Mouse (Mus musculus) hindbrain, embryonic 10.5 days (tissue): Measurements from ENCODE around the gene Jph4. TPM values are rescaled to one million over a fixed set of nuclear protein-coding genes. Genes with fewer than 3 reads are reported as not detected.

Experiments used
- DNase-seq: peaks from one replicate; pipeline ENCODE4 v3.0.0-alpha.2; 2017; ENCODE audit warnings: low spot score
- H3K27ac ChIP-seq: fragments of 300-500 bp; sonication (generic); 2 replicates; pipeline ENCODE4 v1.5.1; 2016; ENCODE audit warnings: mild to moderate bottlenecking, moderate library complexity
- H3K27me3 ChIP-seq: fragments of 300-500 bp; sonication (generic); 2 replicates; pipeline ENCODE4 v1.6.1; 2016; ENCODE audit warnings: mild to moderate bottlenecking; ENCODE audit not compliant: poor library complexity, insufficient read depth, severe bottlenecking
- H3K36me3 ChIP-seq: fragments of 300-500 bp; sonication (generic); 2 replicates; pipeline ENCODE4 v1.6.1; 2016; ENCODE audit warnings: mild to moderate bottlenecking, moderate library complexity
- H3K4me1 ChIP-seq: fragments of 300-500 bp; sonication (generic); replicated peaks from 2 replicates; pipeline ENCODE4 v1.6.1; 2016; ENCODE audit warnings: mild to moderate bottlenecking
- H3K4me3 ChIP-seq: fragments of 300-500 bp; sonication (generic); 2 replicates; pipeline ENCODE4 v1.5.1; 2016; ENCODE audit warnings: mild to moderate bottlenecking, moderate library complexity
- H3K9me3 ChIP-seq: fragments of 300-500 bp; sonication (generic); 2 replicates; pipeline ENCODE4 v1.6.1; 2016; ENCODE audit warnings: mild to moderate bottlenecking, moderate library complexity
- WGBS: fragments of 180-500 bp; shearing (Covaris S2); methylation state at CpG from one replicate; pipeline ENCODE4 v1.1.7; 2016; 5-methylcytosine and 5-hydroxymethylcytosine counted together
- polyA plus RNA-seq: library from polyadenylated mRNA; unstranded; fragments of >200 nt; fragmentation: Nextera tagmentation; extraction: Ambion mirVana; gene quantifications from 2 replicates; pipeline ENCODE4 v1.2.1, GENCODE M21; 2016

Jph4 gene
- polyA plus RNA-seq, 1 experiment from 2014 or later, result 1.7 TPM

DNA sequence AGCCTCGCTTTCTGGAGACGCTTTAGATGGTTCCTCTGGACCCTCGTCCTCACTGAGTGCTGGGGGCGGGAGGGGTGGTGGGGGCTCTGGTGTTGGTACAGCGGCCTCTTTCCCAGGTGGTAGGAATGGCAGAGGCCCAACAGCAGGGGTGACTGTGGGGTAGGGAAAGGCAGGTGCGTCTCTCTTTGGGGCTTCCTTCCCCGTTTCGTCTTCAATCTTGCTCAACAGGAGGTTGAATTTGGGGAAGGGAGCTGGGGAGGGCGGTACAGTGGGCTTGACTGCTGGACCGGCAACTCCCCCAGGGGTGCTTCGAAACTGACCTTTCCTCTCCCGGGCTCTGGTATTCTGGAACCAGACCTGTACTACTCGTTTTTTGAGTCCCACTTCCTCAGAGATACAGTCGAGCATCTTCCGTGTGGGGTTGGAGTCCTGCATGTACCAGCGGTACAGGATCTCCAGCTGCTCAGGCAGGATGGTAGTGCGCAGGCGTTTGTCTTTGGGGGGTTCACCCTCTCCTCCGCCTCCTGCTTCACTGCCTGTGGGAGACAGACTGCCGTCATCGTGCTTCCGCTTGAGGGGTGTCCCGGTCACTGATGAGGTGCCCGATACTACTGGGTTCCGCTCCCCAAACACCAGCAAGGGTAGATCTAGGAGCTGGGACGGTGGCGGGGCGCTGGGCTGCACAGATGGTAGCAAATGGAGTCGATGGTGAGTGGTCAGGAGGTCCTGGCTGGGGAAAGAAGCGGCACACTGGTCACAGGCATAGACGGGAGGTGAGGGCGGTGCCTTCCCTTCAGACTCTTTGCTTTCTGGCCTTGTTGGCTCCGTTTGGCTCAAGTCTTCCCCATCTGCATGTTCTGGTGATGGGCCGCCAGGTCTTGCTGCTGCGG is 52.0 kb downstream of the Jph4 start:
- DNase-seq, result no peak
- Histone ChIP-seq H3K27ac (no peak overlapping the region), H3K4me3 (no peak overlapping the region), H3K9me3 (no peaks in the 10 kb centered on the region), H3K27me3 (peaks cover 26% of the 10 kb centered on the region), H3K36me3 (peaks cover 67% of the 10 kb centered on the region), H3K4me1 (peaks cover 37% of the 10 kb centered on the region)
- 75% methylated on average over 35 of the region's 35 CpGs for WGBS

DNA sequence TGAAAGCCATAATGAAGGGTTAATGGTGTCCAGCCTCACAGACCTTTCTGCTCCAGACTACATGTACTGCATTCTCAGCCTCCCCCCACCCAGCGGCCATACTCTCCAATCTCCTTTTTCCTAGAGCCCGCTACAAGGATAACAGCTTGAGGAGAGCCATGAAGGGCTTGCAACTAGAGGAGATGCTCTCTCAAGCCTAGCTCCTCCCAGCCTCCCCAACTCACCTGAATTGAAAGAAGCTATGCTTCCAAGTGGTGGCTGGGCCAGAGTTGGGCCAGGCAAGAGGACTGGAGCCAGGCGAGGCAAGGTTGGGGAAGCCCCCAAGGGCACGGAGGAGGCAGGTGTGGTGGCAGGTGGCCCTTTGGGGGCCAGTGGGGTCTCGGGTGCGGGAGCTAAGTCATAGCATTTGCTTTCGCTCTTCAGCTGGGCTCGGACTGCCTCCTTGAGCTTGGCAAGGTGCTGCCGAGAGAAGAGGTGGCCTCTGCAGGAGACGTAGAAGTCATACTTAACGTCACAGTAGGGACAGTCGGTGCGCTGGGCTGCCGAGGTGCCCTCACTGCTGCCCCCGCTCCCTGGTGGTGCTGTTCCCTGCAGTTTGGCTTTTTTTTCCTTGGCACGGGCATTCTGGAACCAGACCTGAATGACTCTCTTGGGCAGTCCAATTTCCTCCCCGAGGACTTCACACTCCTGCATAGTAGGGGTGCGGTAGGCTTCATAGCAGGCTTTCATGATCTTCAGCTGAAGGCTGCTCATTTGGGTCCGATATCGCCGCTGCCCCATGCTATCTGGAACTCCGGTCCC is 53.0 kb downstream of the Jph4 start:
- DNase-seq, result no peak
- WGBS, result 88% methylated on average over 22 of the region's 22 CpGs
- H3K36me3 ChIP-seq, result peaks cover 58% of the 10 kb centered on the region

DNA sequence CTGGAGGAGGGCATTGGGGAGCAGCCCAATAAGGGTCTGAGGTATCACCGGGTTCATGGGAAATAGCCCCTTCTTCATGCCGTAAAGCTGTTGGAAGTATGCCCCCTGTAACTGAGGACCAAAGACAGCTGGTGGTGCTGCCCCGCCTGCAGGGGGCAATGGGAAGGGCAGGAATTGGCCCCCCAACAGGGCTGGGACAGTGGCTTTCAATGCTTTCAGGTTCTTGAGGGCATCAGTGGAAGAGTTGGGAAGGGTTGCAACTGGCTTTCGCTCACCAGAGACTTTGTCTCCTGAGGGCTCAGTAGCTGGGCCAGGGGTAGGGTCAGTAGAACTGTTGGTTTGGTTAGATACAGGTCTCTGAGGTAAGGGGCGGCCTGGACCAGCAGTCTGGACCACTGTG is 53.6 kb downstream of the Jph4 start:
- 90% methylated on average over 5 of the region's 5 CpGs for WGBS
- no peak for DNase-seq
- H3K36me3 ChIP-seq, result peaks cover 52% of the 10 kb centered on the region
- peaks cover 38% of the 10 kb centered on the region for H3K4me1 ChIP-seq
- H3K27ac ChIP-seq, result 0 out of 2 replicates have a peak overlapping the region, but pooled peaks have one; percentile 13
- peaks cover 26% of the 10 kb centered on the region for H3K27me3 ChIP-seq
- no peaks in the 10 kb centered on the region for H3K9me3 ChIP-seq
- H3K4me3 ChIP-seq, result no peak overlapping the region

More for the DNA sequence above, 53.0 kb downstream of the Jph4 start:
- H3K27me3 ChIP-seq, result peaks cover 26% of the 10 kb centered on the region
- H3K4me3 ChIP-seq, result no peak overlapping the region
- H3K4me1 ChIP-seq, result peaks cover 38% of the 10 kb centered on the region
- H3K9me3 ChIP-seq, result no peaks in the 10 kb centered on the region
- no peak overlapping the region for H3K27ac ChIP-seq

DNA sequence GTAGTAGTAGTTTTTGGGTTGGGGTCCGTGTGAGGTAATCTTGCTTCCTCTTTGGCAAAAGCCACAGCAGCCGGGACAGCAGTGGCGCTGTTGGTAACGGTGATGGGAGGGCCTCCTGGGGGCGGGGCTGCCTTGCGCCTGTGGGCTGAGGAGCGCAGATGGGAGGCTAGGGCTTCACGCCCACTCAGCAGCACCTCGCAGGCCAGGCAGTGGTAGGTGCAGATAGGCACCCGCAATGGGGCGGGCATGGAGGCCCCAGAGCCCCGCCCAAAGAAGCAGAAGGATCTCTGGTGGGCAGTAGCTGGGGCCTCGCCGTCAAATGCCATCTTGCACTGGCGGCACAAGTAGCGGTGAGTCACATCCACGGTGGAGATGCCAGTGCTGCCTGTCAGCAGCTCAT is 54.1 kb downstream of the Jph4 start:
- peaks cover 38% of the 10 kb centered on the region for H3K4me1 ChIP-seq
- 0 out of 2 replicates have a peak overlapping the region, but pooled peaks have one; percentile 13 for H3K27ac ChIP-seq
- H3K4me3 ChIP-seq, result peak overlapping the region; percentile 6; the same call in 1 of the 2 replicates
- peaks cover 26% of the 10 kb centered on the region for H3K27me3 ChIP-seq
- DNase-seq, result peak; percentile 34
- peaks cover 47% of the 10 kb centered on the region for H3K36me3 ChIP-seq
- H3K9me3 ChIP-seq, result no peaks in the 10 kb centered on the region
- WGBS, result 25% methylated on average over 17 of the region's 17 CpGs

DNA sequence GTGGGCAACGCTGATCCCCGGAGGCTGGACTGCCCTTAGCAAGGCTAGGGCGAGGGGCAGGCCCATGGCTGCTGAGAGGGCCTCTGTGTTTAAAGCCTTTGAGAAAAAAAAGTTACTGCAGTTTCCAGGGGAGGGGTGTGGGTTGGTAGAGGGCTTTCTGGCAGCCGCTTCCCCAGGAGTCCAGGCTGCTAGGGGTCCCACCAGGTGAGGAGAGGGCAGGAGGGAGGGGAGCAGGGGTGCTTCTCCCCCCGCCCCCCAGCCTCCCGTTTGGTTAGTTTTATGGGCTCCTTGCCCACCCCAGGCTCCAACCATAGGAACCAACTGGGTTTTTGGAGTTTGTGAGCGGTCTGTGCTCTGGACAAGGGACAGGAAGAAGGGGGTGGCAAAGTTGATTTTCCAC is 54.9 kb downstream of the Jph4 start:
- WGBS, result 38% methylated on average over 7 of the region's 7 CpGs
- H3K27ac ChIP-seq, result no peak overlapping the region

DNA sequence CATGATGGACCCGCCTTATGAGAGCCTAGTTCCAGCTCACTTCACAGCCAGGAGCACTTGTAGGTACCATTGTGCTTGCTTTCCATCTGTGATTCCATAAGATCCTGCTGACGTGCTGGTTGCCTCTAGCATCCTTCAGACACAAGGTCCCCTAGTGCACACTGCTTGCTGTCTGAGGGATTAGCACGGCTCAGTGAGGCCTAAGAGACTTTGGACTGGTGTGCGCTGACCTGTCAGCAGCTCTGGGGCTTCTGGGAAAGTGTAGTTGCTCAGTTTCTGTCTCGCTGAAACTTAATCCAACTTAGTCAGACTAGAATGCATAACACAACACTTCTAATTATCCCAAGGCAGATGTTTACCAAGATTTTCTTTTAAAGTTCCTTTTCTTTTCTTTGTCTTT is 56.8 kb downstream of the Jph4 start:
- no peak overlapping the region for H3K27ac ChIP-seq
- no peak for DNase-seq

More for the DNA sequence above, 54.9 kb downstream of the Jph4 start:
- Histone ChIP-seq H3K4me3 (no peak overlapping the region), H3K36me3 (peaks cover 39% of the 10 kb centered on the region), H3K4me1 (peaks cover 38% of the 10 kb centered on the region), H3K9me3 (no peaks in the 10 kb centered on the region), H3K27me3 (peaks cover 26% of the 10 kb centered on the region)
- no peak for DNase-seq

DNA sequence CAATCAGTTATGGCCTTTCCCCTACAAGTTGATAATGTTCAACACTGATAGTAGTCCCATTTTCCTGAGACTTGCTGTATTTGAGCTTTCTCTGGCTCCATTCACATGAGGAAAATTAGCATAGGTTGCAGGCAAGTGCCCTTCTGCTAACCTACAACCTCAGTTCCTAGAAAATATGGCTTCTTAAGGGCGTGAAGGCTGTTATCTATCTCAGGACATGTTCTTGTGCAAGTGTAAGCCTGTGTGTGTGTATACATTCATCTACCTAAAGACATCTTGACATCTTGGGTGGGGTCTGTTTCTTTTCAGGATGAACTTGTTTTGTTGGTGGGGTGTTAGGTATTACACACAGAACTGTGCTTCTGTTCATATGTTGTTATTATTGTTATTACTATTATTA is 57.7 kb downstream of the Jph4 start:
- Histone ChIP-seq H3K4me3 (no peak overlapping the region), H3K27ac (no peak overlapping the region), H3K36me3 (peaks cover 11% of the 10 kb centered on the region), H3K9me3 (no peaks in the 10 kb centered on the region), H3K4me1 (peaks cover 36% of the 10 kb centered on the region), H3K27me3 (peaks cover 10% of the 10 kb centered on the region; the same call in 1 of the 2 replicates)
- WGBS, result 92% methylated on average over 1 of the region's 1 CpGs
- DNase-seq, result no peak

More for the DNA sequence above, 56.8 kb downstream of the Jph4 start:
- WGBS, result 69% methylated on average over 5 of the region's 5 CpGs
- H3K36me3 ChIP-seq, result peaks cover 20% of the 10 kb centered on the region
- peaks cover 19% of the 10 kb centered on the region; the same call in 1 of the 2 replicates for H3K27me3 ChIP-seq
- H3K4me1 ChIP-seq, result peaks cover 38% of the 10 kb centered on the region
- no peaks in the 10 kb centered on the region for H3K9me3 ChIP-seq
- H3K4me3 ChIP-seq, result no peak overlapping the region

Other genes starting within 250 kb of the Jph4 start
- 19.7 and 22.7 TPM in 2 replicates for gene Homez, start 246.0 kb downstream of the Jph4 start, polyA plus RNA-seq
- gene Ppp1r3e, start 239.4 kb downstream of the Jph4 start, polyA plus RNA-seq, result 0.38 and 0.44 TPM in 2 replicates
- 2.2 and 3.0 TPM in 2 replicates for gene Bcl2l2, start 233.6 kb downstream of the Jph4 start, polyA plus RNA-seq
- gene Gm20521, start 233.5 kb downstream of the Jph4 start, polyA plus RNA-seq, result 0.29 TPM in 1 of 2 replicates, not detected in the other
- gene Pabpn1, start 224.4 kb downstream of the Jph4 start, polyA plus RNA-seq, result 160 TPM in 2 replicates
- gene Slc22a17, start 203.8 kb downstream of the Jph4 start, polyA plus RNA-seq, result 45.2 and 62.5 TPM in 2 replicates
- gene Efs, start 190.8 kb downstream of the Jph4 start, polyA plus RNA-seq, result 36.5 and 40.0 TPM in 2 replicates
- 0.24 TPM in 1 of 2 replicates, not detected in the other for gene Il25, start 184.2 kb downstream of the Jph4 start, polyA plus RNA-seq
- 0.78 and 2.9 TPM in 2 replicates for gene Cmtm5, start 180.7 kb downstream of the Jph4 start, polyA plus RNA-seq
- gene Myh6, start 150.0 kb downstream of the Jph4 start, polyA plus RNA-seq, result 0.63 and 1.9 TPM in 2 replicates
- not detected in 2 replicates for gene Gm17428, start 140.0 kb downstream of the Jph4 start, polyA plus RNA-seq
- 0.16 and 4.6 TPM in 2 replicates for gene Myh7, start 122.3 kb downstream of the Jph4 start, polyA plus RNA-seq
- gene Ngdn, start 101.5 kb downstream of the Jph4 start, polyA plus RNA-seq, result 73.5 and 85.9 TPM in 2 replicates
- gene Zfhx2, start 24.6 kb downstream of the Jph4 start, polyA plus RNA-seq, result 8.8 and 17.7 TPM in 2 replicates
- 24.4 and 26.1 TPM in 2 replicates for gene Thtpa, start 22.2 kb downstream of the Jph4 start, polyA plus RNA-seq
- 14.5 and 16.3 TPM in 2 replicates for gene Ap1g2, start 10.3 kb downstream of the Jph4 start, polyA plus RNA-seq
- gene Dhrs2, start 105.1 kb upstream of the Jph4 start, polyA plus RNA-seq, result not detected in 2 replicates